Mouse (Mus musculus) embryonic facial prominence, embryonic 11.5 days (tissue): ENCODE results near the gene Dkkl1. TPM values are rescaled to one million over a fixed set of nuclear protein-coding genes. Genes with fewer than 3 reads are reported as not detected.
"Not testable (repeated sequence)": the region's sequence is repeated elsewhere in the genome, so short reads cannot be mapped to it uniquely, and the experiment has no call there.

Source experiments
- ATAC-seq: fragments of 200-750 bp; cut with Nextera tagmentation; replicated peaks from 2 replicates; pipeline ENCODE4 v1.8.0; 2017; ENCODE audit warnings: low read depth; ENCODE audit not compliant: insufficient number of reproducible peaks, low FRiP score, low TSS enrichment
- DNase-seq: peaks from one replicate; pipeline ENCODE4 v3.0.0-alpha.2; 2015; ENCODE audit warnings: low spot score
- H3K27ac ChIP-seq: fragments of 300-500 bp; sonication (generic); replicated peaks from 2 replicates; pipeline ENCODE4 v1.5.1; 2014; ENCODE audit warnings: mild to moderate bottlenecking, low read depth, low read length, control low read depth
- H3K27me3 ChIP-seq: fragments of 300-500 bp; sonication (generic); 2 replicates; pipeline ENCODE4 v1.6.1; 2014; ENCODE audit warnings: mild to moderate bottlenecking, low read length, moderate library complexity, mixed read lengths; ENCODE audit not compliant: control insufficient read depth, insufficient read depth
- H3K36me3 ChIP-seq: fragments of 300-500 bp; sonication (generic); replicated peaks from 2 replicates; pipeline ENCODE4 v1.6.1; 2014; ENCODE audit warnings: low read depth, mild to moderate bottlenecking, low read length, moderate library complexity, mixed read lengths; ENCODE audit not compliant: control insufficient read depth, insufficient read depth
- H3K4me1 ChIP-seq: fragments of 300-500 bp; sonication (generic); 2 replicates; pipeline ENCODE4 v1.6.1; 2014; ENCODE audit warnings: low read length, mixed read lengths; ENCODE audit not compliant: control insufficient read depth, insufficient read depth
- H3K4me2 ChIP-seq: fragments of 300-500 bp; sonication (generic); 2 replicates; pipeline ENCODE4 v1.6.1; 2014; ENCODE audit warnings: low read depth, mild to moderate bottlenecking, control low read depth, low read length, moderate library complexity
- H3K4me3 ChIP-seq: fragments of 300-500 bp; sonication (generic); 2 replicates; pipeline ENCODE4 v1.5.1; 2014; ENCODE audit warnings: low read depth, low read length, control low read depth
- H3K9ac ChIP-seq: fragments of 300-500 bp; sonication (generic); replicated peaks from 2 replicates; pipeline ENCODE4 v1.6.1; 2014; ENCODE audit warnings: mild to moderate bottlenecking, control low read depth, low read length
- H3K9me3 ChIP-seq: fragments of 300-500 bp; sonication (generic); replicated peaks from 2 replicates; pipeline ENCODE4 v1.6.1; 2016; ENCODE audit warnings: mild to moderate bottlenecking, low read length, inconsistent platforms, mixed read lengths; ENCODE audit not compliant: control insufficient read depth
- WGBS: fragments of 180-500 bp; shearing (Covaris S2); extraction: QIAGEN DNeasy Blood & Tissue Kit; methylation state at CpG from one replicate; pipeline ENCODE4 v1.1.7; 2014; 5-methylcytosine and 5-hydroxymethylcytosine counted together
- polyA plus RNA-seq: library from polyadenylated mRNA; unstranded; fragments of >200 nt; fragmentation: Nextera tagmentation; extraction: Ambion mirVana; gene quantifications from 2 replicates; pipeline ENCODE4 v1.2.1, GENCODE M21; 2014

The Dkkl1 gene
- polyA plus RNA-seq, 1 experiment from 2014 or later, result 1.8 TPM

- H3K4me3 ChIP-seq, result no peak overlapping the region
- H3K9ac ChIP-seq, result no peak overlapping the region
- peaks cover 78% of the 10 kb centered on the region for H3K27me3 ChIP-seq
- no peak overlapping the region for H3K27ac ChIP-seq
- 2% methylated on average over 29 of the region's 31 CpGs for WGBS
- no peak for DNase-seq
- no peak for ATAC-seq
- no peaks in the 10 kb centered on the region; the same call in 1 of the 2 replicates for H3K4me1 ChIP-seq
- H3K9me3 ChIP-seq, result no peaks in the 10 kb centered on the region
- H3K4me2 ChIP-seq, result peak overlapping the region; percentile 1; the same call in 1 of the 2 replicates
- H3K36me3 ChIP-seq, result no peaks in the 10 kb centered on the region
Measured at GRCm38 (mm10) chr7:45176356-45176755, 35.6 kb downstream of the Dkkl1 start.

GRCm38 (mm10) chr7:45175929-45176328 is 36.0 kb downstream of the Dkkl1 start:
- no peaks in the 10 kb centered on the region; the same call in 1 of the 2 replicates for H3K4me1 ChIP-seq
- H3K9ac ChIP-seq, result no peak overlapping the region
- no peak overlapping the region for H3K27ac ChIP-seq
- no peaks in the 10 kb centered on the region for H3K36me3 ChIP-seq
- H3K9me3 ChIP-seq, result no peaks in the 10 kb centered on the region
- no peak overlapping the region for H3K4me3 ChIP-seq
- peaks cover 73% of the 10 kb centered on the region for H3K27me3 ChIP-seq
- DNase-seq (no peak), ATAC-seq (peak; percentile 26; the same call in 1 of the 2 replicates)
- 0 out of 2 replicates have a peak overlapping the region, but pooled peaks have one; percentile 1 for H3K4me2 ChIP-seq
- under 1% methylated on average over 23 of the region's 23 CpGs for WGBS

- no peaks in the 10 kb centered on the region; the same call in 1 of the 2 replicates for H3K4me1 ChIP-seq
- no peak overlapping the region for H3K4me3 ChIP-seq
- no peaks in the 10 kb centered on the region; the same call in 1 of the 2 replicates for H3K9me3 ChIP-seq
- ATAC-seq (no peak), DNase-seq (no peak)
- no peak overlapping the region for H3K27ac ChIP-seq
- H3K36me3 ChIP-seq, result no peaks in the 10 kb centered on the region
- H3K4me2 ChIP-seq, result no peak overlapping the region
- WGBS, result 5% methylated on average over 13 of the region's 13 CpGs
- H3K9ac ChIP-seq, result no peak overlapping the region
- peaks cover 68% of the 10 kb centered on the region for H3K27me3 ChIP-seq
Measured at GRCm38 (mm10) chr7:45175398-45175797, 36.5 kb downstream of the Dkkl1 start.

- peaks cover 64% of the 10 kb centered on the region for H3K27me3 ChIP-seq
- H3K4me2 ChIP-seq, result peak overlapping the region; percentile 23; the same call in 1 of the 2 replicates
- ATAC-seq, result no peak; the same call in 1 of the 2 replicates
- no peak overlapping the region for H3K27ac ChIP-seq
- H3K4me3 ChIP-seq, result no peak overlapping the region
- WGBS, result 4% methylated on average over 29 of the region's 29 CpGs
- peaks cover 6% of the 10 kb centered on the region for H3K9me3 ChIP-seq
- no peaks in the 10 kb centered on the region; the same call in 1 of the 2 replicates for H3K4me1 ChIP-seq
- DNase-seq, result no peak
- no peaks in the 10 kb centered on the region for H3K36me3 ChIP-seq
- 0 out of 2 replicates have a peak overlapping the region, but pooled peaks have one; percentile 9 for H3K9ac ChIP-seq
Measured at GRCm38 (mm10) chr7:45174567-45175280, 37.2 kb downstream of the Dkkl1 start.

- 53% methylated on average over 1 of the region's 1 CpGs for WGBS
- Histone ChIP-seq H3K9me3 (peaks cover 15% of the 10 kb centered on the region), H3K27me3 (peaks cover 63% of the 10 kb centered on the region)
- not testable (repeated sequence) for H3K4me1 ChIP-seq, H3K27ac ChIP-seq, H3K36me3 ChIP-seq, H3K4me2 ChIP-seq, DNase-seq, ATAC-seq, H3K4me3 ChIP-seq, H3K9ac ChIP-seq
Measured at GRCm38 (mm10) chr7:45173772-45174171, 38.2 kb downstream of the Dkkl1 start.

GRCm38 (mm10) chr7:45172974-45173373 is 39.0 kb downstream of the Dkkl1 start:
- no peak overlapping the region for H3K4me3 ChIP-seq
- peaks cover 63% of the 10 kb centered on the region for H3K27me3 ChIP-seq
- DNase-seq (no peak), ATAC-seq (no peak)
- H3K4me1 ChIP-seq, result no peaks in the 10 kb centered on the region; the same call in 1 of the 2 replicates
- no peak overlapping the region for H3K9ac ChIP-seq
- no peaks in the 10 kb centered on the region for H3K36me3 ChIP-seq
- WGBS, result 60% methylated on average over 7 of the region's 7 CpGs
- H3K27ac ChIP-seq, result no peak overlapping the region
- peaks cover 15% of the 10 kb centered on the region for H3K9me3 ChIP-seq
- H3K4me2 ChIP-seq, result no peak overlapping the region

- Histone ChIP-seq H3K9ac (no peak overlapping the region), H3K4me2 (no peak overlapping the region), H3K27me3 (peaks cover 61% of the 10 kb centered on the region), H3K4me3 (no peak overlapping the region), H3K27ac (no peak overlapping the region), H3K4me1 (no peaks in the 10 kb centered on the region), H3K9me3 (peaks cover 15% of the 10 kb centered on the region), H3K36me3 (no peaks in the 10 kb centered on the region)
- WGBS, result 91% methylated on average over 3 of the region's 3 CpGs
- ATAC-seq, result no peak
- DNase-seq, result no peak
Measured at GRCm38 (mm10) chr7:45169495-45169894, 42.5 kb downstream of the Dkkl1 start.

- Histone ChIP-seq H3K27ac (no peak overlapping the region), H3K4me1 (no peaks in the 10 kb centered on the region; the same call in 1 of the 2 replicates), H3K9me3 (peaks cover 15% of the 10 kb centered on the region), H3K27me3 (peaks cover 65% of the 10 kb centered on the region), H3K4me2 (no peak overlapping the region), H3K4me3 (no peak overlapping the region), H3K9ac (no peak overlapping the region), H3K36me3 (no peaks in the 10 kb centered on the region)
- 4% methylated on average over 24 of the region's 24 CpGs for WGBS
- DNase-seq, result no peak
- ATAC-seq, result no peak
Measured at GRCm38 (mm10) chr7:45168656-45169055, 43.3 kb downstream of the Dkkl1 start.
